Mouse (Mus musculus): ENCODE data around the gene Arhgap45. TPM values are rescaled to one million over a fixed set of nuclear protein-coding genes. Genes with fewer than 3 reads are reported as not detected.
A peak's percentile ranks its signal among the peaks of the same experiment; 100 is the strongest.

Arhgap45 gene
- polyA plus RNA-seq, 1 experiment from 2014 or later, result 2.0 TPM

DNA sequence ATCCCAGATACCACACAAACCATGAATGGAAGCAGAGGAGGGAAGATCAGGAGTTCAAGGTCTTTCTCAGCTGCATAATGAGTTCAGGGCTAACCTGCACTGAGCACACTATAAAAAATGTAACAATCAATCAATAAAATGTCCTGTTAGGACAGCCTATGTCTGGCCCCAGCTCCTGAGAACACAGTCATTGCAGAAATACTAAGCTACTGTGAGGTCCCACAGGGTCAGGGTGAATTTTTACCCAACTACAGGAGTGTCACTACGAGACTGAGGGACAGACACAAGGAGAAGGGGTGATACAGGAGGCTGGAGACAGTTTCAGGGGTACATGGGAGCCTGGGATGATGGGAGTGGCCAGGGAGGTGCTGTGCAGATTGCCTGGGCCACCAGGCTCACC is 61.9 kb downstream of the Arhgap45 start:
- H3K4me3 ChIP-seq (ENCODE audit: low read depth, low read length), result no peak overlapping the region
- H3K4me1 ChIP-seq (replicated peaks; ENCODE audit: control insufficient read depth, insufficient read depth), result peaks cover 4% of the 10 kb centered on the region; the same call in 1 of the 2 replicates
- no peak overlapping the region for H3K27ac ChIP-seq (replicated peaks)
- no peak overlapping the region for H3K9ac ChIP-seq (ENCODE audit: low read length)
- no peak for ATAC-seq (ENCODE audit: low FRiP score, low TSS enrichment)
- WGBS, result 92% methylated on average over 1 of the region's 1 CpGs
- no peak overlapping the region for H3K4me2 ChIP-seq (replicated peaks; ENCODE audit: low read depth)
- H3K9me3 ChIP-seq (ENCODE audit: control insufficient read depth, low read length), result no peaks in the 10 kb centered on the region
- H3K27me3 ChIP-seq (ENCODE audit: control insufficient read depth, insufficient read depth, low read length), result no peaks in the 10 kb centered on the region
- H3K36me3 ChIP-seq (ENCODE audit: control insufficient read depth, insufficient read depth, low read length), result peaks cover 13% of the 10 kb centered on the region
- TF ChIP-seq CTCF (IDR thresholded peaks at IDR 0.05; ENCODE audit: low read depth), result no peak
- no peak for TF ChIP-seq EP300 (optimal IDR thresholded peaks at IDR 0.05)
- no peak for DNase-seq (ENCODE audit: low spot score)

DNA sequence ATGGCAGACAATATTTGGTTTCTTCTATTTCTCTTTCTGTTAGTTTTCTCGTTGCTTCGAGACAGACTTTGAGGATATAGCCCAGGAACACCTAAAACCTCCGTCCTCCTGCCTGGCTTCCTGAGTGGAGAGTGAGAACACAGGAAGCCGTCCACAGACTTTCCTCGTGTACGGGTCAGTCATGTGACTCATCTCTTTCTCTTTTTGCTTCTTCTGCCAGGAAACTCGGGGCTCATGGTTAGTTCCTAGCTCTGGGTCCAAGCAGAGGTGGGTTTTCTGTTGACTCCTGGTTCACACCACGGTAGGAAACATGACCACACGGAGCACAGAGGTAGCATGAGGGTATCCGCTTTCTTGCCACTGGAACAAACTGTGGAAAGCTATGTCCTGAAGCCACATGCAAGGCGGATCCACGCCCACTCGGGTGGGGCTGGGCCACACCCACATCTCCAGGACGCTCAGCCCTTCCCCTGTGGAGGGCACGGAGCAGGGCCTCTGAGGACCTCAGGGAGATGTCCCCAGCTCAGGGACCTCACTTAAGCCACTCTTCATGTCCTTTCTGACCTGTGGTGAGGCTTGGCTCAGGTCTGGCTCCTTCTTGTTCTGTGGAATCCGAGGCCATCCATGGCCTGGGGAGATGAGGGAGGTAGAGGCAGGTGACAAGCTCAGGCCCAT is 64.1 kb downstream of the Arhgap45 start:
- Histone ChIP-seq H3K4me3 (ENCODE audit: low read depth, low read length) (no peak overlapping the region), H3K4me1 (replicated peaks; ENCODE audit: control insufficient read depth, insufficient read depth) (0 out of 2 replicates have a peak, but pooled peaks cover 3% of the 10 kb centered on the region), H3K4me2 (replicated peaks; ENCODE audit: low read depth) (no peak overlapping the region), H3K9ac (ENCODE audit: low read length) (no peak overlapping the region), H3K27me3 (ENCODE audit: control insufficient read depth, insufficient read depth, low read length) (no peaks in the 10 kb centered on the region), H3K27ac (replicated peaks) (no peak overlapping the region), H3K36me3 (ENCODE audit: control insufficient read depth, insufficient read depth, low read length) (peaks cover 13% of the 10 kb centered on the region), H3K9me3 (ENCODE audit: control insufficient read depth, low read length) (no peaks in the 10 kb centered on the region)
- no peak for ATAC-seq (ENCODE audit: low FRiP score, low TSS enrichment)
- WGBS, result 68% methylated on average over 16 of the region's 16 CpGs
- TF ChIP-seq CTCF (IDR thresholded peaks at IDR 0.05; ENCODE audit: low read depth), result no peak
- no peak for TF ChIP-seq EP300 (optimal IDR thresholded peaks at IDR 0.05)
- DNase-seq (ENCODE audit: low spot score), result peak; percentile 56

Other genes starting within 250 kb of the Arhgap45 start
- 60.0 and 68.6 TPM in 2 replicates for gene Rnf126, start 249.7 kb upstream of the Arhgap45 start, polyA plus RNA-seq (2015; fragmentation: Nextera tagmentation; extraction: Ambion mirVana)
- 14.1 and 17.6 TPM in 2 replicates for gene Fstl3, start 239.4 kb upstream of the Arhgap45 start, polyA plus RNA-seq (2015; fragmentation: Nextera tagmentation; extraction: Ambion mirVana)
- gene Prss57, start 225.7 kb upstream of the Arhgap45 start, polyA plus RNA-seq (2015; fragmentation: Nextera tagmentation; extraction: Ambion mirVana), result 0.04 and 0.15 TPM in 2 replicates
- gene Palm, start 223.1 kb upstream of the Arhgap45 start, polyA plus RNA-seq (2015; fragmentation: Nextera tagmentation; extraction: Ambion mirVana), result 27.8 and 29.1 TPM in 2 replicates
- gene Misp, start 195.7 kb upstream of the Arhgap45 start, polyA plus RNA-seq (2015; fragmentation: Nextera tagmentation; extraction: Ambion mirVana), result 57.6 and 58.0 TPM in 2 replicates
- gene Ptbp1, start 162.2 kb upstream of the Arhgap45 start, polyA plus RNA-seq (2015; fragmentation: Nextera tagmentation; extraction: Ambion mirVana), result 99.3 and 103 TPM in 2 replicates
- 0.86 and 0.87 TPM in 2 replicates for gene Prtn3, start 142.2 kb upstream of the Arhgap45 start, polyA plus RNA-seq (2015; fragmentation: Nextera tagmentation; extraction: Ambion mirVana)
- 5.5 and 7.0 TPM in 2 replicates for gene Plppr3, start 142.0 kb upstream of the Arhgap45 start, polyA plus RNA-seq (2015; fragmentation: Nextera tagmentation; extraction: Ambion mirVana)
- gene Elane, start 130.4 kb upstream of the Arhgap45 start, polyA plus RNA-seq (2015; fragmentation: Nextera tagmentation; extraction: Ambion mirVana), result 0.30 and 0.55 TPM in 2 replicates
- gene Cfd, start 125.8 kb upstream of the Arhgap45 start, polyA plus RNA-seq (2015; fragmentation: Nextera tagmentation; extraction: Ambion mirVana), result not detected in 2 replicates
- gene Med16, start 107.7 kb upstream of the Arhgap45 start, polyA plus RNA-seq (2015; fragmentation: Nextera tagmentation; extraction: Ambion mirVana), result 25.6 and 29.7 TPM in 2 replicates
- gene Gm26602, start 105.8 kb upstream of the Arhgap45 start, polyA plus RNA-seq (2015; fragmentation: Nextera tagmentation; extraction: Ambion mirVana), result 8.9 and 18.0 TPM in 2 replicates
- gene Kiss1r, start 99.7 kb upstream of the Arhgap45 start, polyA plus RNA-seq (2015; fragmentation: Nextera tagmentation; extraction: Ambion mirVana), result 0.79 and 0.99 TPM in 2 replicates
- 160 and 174 TPM in 2 replicates for gene R3hdm4, start 95.4 kb upstream of the Arhgap45 start, polyA plus RNA-seq (2015; fragmentation: Nextera tagmentation; extraction: Ambion mirVana)
- gene Arid3a, start 89.6 kb upstream of the Arhgap45 start, polyA plus RNA-seq (2015; fragmentation: Nextera tagmentation; extraction: Ambion mirVana), result 3.2 and 3.5 TPM in 2 replicates
- 46.9 and 50.3 TPM in 2 replicates for gene Wdr18, start 56.5 kb upstream of the Arhgap45 start, polyA plus RNA-seq (2015; fragmentation: Nextera tagmentation; extraction: Ambion mirVana)
- gene Grin3b, start 45.9 kb upstream of the Arhgap45 start, polyA plus RNA-seq (2015; fragmentation: Nextera tagmentation; extraction: Ambion mirVana), result 0.17 and 0.18 TPM in 2 replicates
- gene Tmem259, start 32.3 kb upstream of the Arhgap45 start, polyA plus RNA-seq (2015; fragmentation: Nextera tagmentation; extraction: Ambion mirVana), result 18.5 and 19.1 TPM in 2 replicates
- 236 and 245 TPM in 2 replicates for gene Cnn2, start 28.1 kb upstream of the Arhgap45 start, polyA plus RNA-seq (2015; fragmentation: Nextera tagmentation; extraction: Ambion mirVana)
- gene Abca7, start 20.2 kb upstream of the Arhgap45 start, polyA plus RNA-seq (2015; fragmentation: Nextera tagmentation; extraction: Ambion mirVana), result 2.6 and 3.2 TPM in 2 replicates
- gene Polr2e, start 23.1 kb downstream of the Arhgap45 start, polyA plus RNA-seq (2015; fragmentation: Nextera tagmentation; extraction: Ambion mirVana), result 121 and 122 TPM in 2 replicates
- gene Gpx4, start 30.5 kb downstream of the Arhgap45 start, polyA plus RNA-seq (2015; fragmentation: Nextera tagmentation; extraction: Ambion mirVana), result 435 and 445 TPM in 2 replicates
- gene Sbno2, start 88.9 kb downstream of the Arhgap45 start, polyA plus RNA-seq (2015; fragmentation: Nextera tagmentation; extraction: Ambion mirVana), result 10.7 and 11.0 TPM in 2 replicates
- 10.3 and 11.2 TPM in 2 replicates for gene Stk11, start 99.2 kb downstream of the Arhgap45 start, polyA plus RNA-seq (2015; fragmentation: Nextera tagmentation; extraction: Ambion mirVana)
- 679 and 705 TPM in 2 replicates for gene Atp5d, start 122.0 kb downstream of the Arhgap45 start, polyA plus RNA-seq (2015; fragmentation: Nextera tagmentation; extraction: Ambion mirVana)
- gene Cbarp, start 124.2 kb downstream of the Arhgap45 start, polyA plus RNA-seq (2015; fragmentation: Nextera tagmentation; extraction: Ambion mirVana), result 4.2 and 4.3 TPM in 2 replicates
- gene Midn, start 131.6 kb downstream of the Arhgap45 start, polyA plus RNA-seq (2015; fragmentation: Nextera tagmentation; extraction: Ambion mirVana), result 8.5 and 9.6 TPM in 2 replicates
- gene Cirbp, start 149.3 kb downstream of the Arhgap45 start, polyA plus RNA-seq (2015; fragmentation: Nextera tagmentation; extraction: Ambion mirVana), result 237 and 244 TPM in 2 replicates
- gene 1600002K03Rik, start 156.3 kb downstream of the Arhgap45 start, polyA plus RNA-seq (2015; fragmentation: Nextera tagmentation; extraction: Ambion mirVana), result 13.9 and 14.1 TPM in 2 replicates
- gene Efna2, start 162.8 kb downstream of the Arhgap45 start, polyA plus RNA-seq (2015; fragmentation: Nextera tagmentation; extraction: Ambion mirVana), result 6.5 and 7.2 TPM in 2 replicates
- 23.1 and 23.9 TPM in 2 replicates for gene Mum1, start 209.8 kb downstream of the Arhgap45 start, polyA plus RNA-seq (2015; fragmentation: Nextera tagmentation; extraction: Ambion mirVana)
- 400 and 403 TPM in 2 replicates for gene Ndufs7, start 232.5 kb downstream of the Arhgap45 start, polyA plus RNA-seq (2015; fragmentation: Nextera tagmentation; extraction: Ambion mirVana)
- gene Gamt, start 244.4 kb downstream of the Arhgap45 start, polyA plus RNA-seq (2015; fragmentation: Nextera tagmentation; extraction: Ambion mirVana), result 16.3 and 17.4 TPM in 2 replicates
- 27.4 and 28.4 TPM in 2 replicates for gene Dazap1, start 244.8 kb downstream of the Arhgap45 start, polyA plus RNA-seq (2015; fragmentation: Nextera tagmentation; extraction: Ambion mirVana)

All from stomach, postnatal 0 days (tissue).